ENCODE assay signal across 22 mouse cellular contexts in genomic region chr5:112316468-112316867, GRCm38 (mm10). TPM values are rescaled to one million over a fixed set of nuclear protein-coding genes. Genes with fewer than 3 reads are reported as not detected.
DNase-seq lines count a peak whose midpoint lies in the region; ATAC-seq and TF ChIP-seq lines count a peak whose summit lies in the region.
"Had no signal": no experiment of that assay in that cellular context is flagged by ENCODE, and none has a peak within 500 bp of the region (broad histone marks: within the 10 kb centered on the region; RNA-seq: fewer than 3 reads in every experiment).

No protein-coding gene starts in this region.

- TF ChIP-seq CTCF in liver, postnatal 0 days (IDR thresholded peaks at IDR 0.05; ENCODE audit: low read depth), result no peak

- TF ChIP-seq EP300 in liver, postnatal 0 days (IDR thresholded peaks at IDR 0.05; ENCODE audit: low read depth), result no peak

- H3K9me3 ChIP-seq in heart, embryonic 16.5 days (replicated peaks; ENCODE audit: control insufficient read depth, low read length), result no peaks in the 10 kb centered on the region
- no peaks in the 10 kb centered on the region for H3K9me3 ChIP-seq in liver, postnatal 0 days (ENCODE audit: low read length)
- no peaks in the 10 kb centered on the region for H3K9me3 ChIP-seq in liver, embryonic 12.5 days (replicated peaks)
- H3K9me3 ChIP-seq: embryonic facial prominence, embryonic 10.5 days; limb, embryonic 12.5 days; liver, embryonic 13.5 days; midbrain, embryonic 15.5 days had no signal

- H3K36me3 ChIP-seq in heart, embryonic 16.5 days (ENCODE audit: control insufficient read depth, insufficient read depth), result peaks cover 18% of the 10 kb centered on the region
- H3K36me3 ChIP-seq in liver, postnatal 0 days (replicated peaks; ENCODE audit: insufficient read depth, low read length), result peaks cover 44% of the 10 kb centered on the region
- H3K36me3 ChIP-seq in liver, embryonic 12.5 days, result peaks cover 50% of the 10 kb centered on the region
- H3K36me3 ChIP-seq: midbrain, embryonic 15.5 days had no signal

- H3K27me3 ChIP-seq in heart, embryonic 16.5 days (ENCODE audit: control insufficient read depth, insufficient read depth, low read length), result no peaks in the 10 kb centered on the region
- H3K27me3 ChIP-seq in liver, postnatal 0 days (ENCODE audit: insufficient read depth, low read length), result no peaks in the 10 kb centered on the region
- H3K27me3 ChIP-seq in liver, embryonic 12.5 days (replicated peaks), result no peaks in the 10 kb centered on the region
- H3K27me3 ChIP-seq: limb, embryonic 12.5 days; liver, embryonic 13.5 days; midbrain, embryonic 15.5 days had no signal

- ATAC-seq in heart, embryonic 16.5 days (replicated peaks; ENCODE audit: extremely low read depth, insufficient read depth, low FRiP score), result no peak
- ATAC-seq in liver, postnatal 0 days, result no peak
- no peak for ATAC-seq in liver, embryonic 12.5 days
- ATAC-seq: midbrain, embryonic 15.5 days had no signal

- H3K4me1 ChIP-seq in heart, embryonic 16.5 days (ENCODE audit: control insufficient read depth, insufficient read depth, low read length), result peaks cover 6% of the 10 kb centered on the region
- H3K4me1 ChIP-seq in liver, postnatal 0 days (ENCODE audit: insufficient read depth), result no peaks in the 10 kb centered on the region; the same call in 1 of the 2 replicates
- H3K4me1 ChIP-seq in liver, embryonic 12.5 days, result peaks cover 28% of the 10 kb centered on the region
- no peaks in the 10 kb centered on the region for H3K4me1 ChIP-seq in brown adipose tissue, adult 24 weeks (ENCODE audit: control insufficient read depth, insufficient read depth, insufficient read length, low read length)
- H3K4me1 ChIP-seq: limb, embryonic 12.5 days had no signal

- DNase-seq in heart, adult 18-20 months, result no peak
- DNase-seq in liver, postnatal 0 days, result no peak
- peak; percentile 40 for DNase-seq in kidney, postnatal 14 days
- DNase-seq in left cerebral cortex, adult 11 months (ENCODE audit: low spot score), result no peak
- DNase-seq: adrenal gland, adult 2 months; cerebellum, adult 9-10 months; heart, postnatal 36 days; liver, embryonic 13.5 days; lung, postnatal 14 days; retina, postnatal 1 day; right cerebral cortex, postnatal 4 days had no signal

- WGBS in heart, embryonic 16.5 days, result 82% methylated on average over 5 of the region's 5 CpGs
- 82% methylated on average over 5 of the region's 5 CpGs for WGBS in liver, postnatal 0 days (ENCODE audit: insufficient replicate concordance)
- WGBS in liver, embryonic 12.5 days (ENCODE audit: insufficient replicate concordance), result 74% methylated on average over 5 of the region's 5 CpGs

- no peak overlapping the region for H3K9ac ChIP-seq in heart, embryonic 16.5 days (ENCODE audit: low read length)
- no peak overlapping the region for H3K9ac ChIP-seq in liver, postnatal 0 days (replicated peaks)
- H3K9ac ChIP-seq in liver, embryonic 12.5 days, result no peak overlapping the region
- H3K9ac ChIP-seq: limb, embryonic 12.5 days; liver, embryonic 13.5 days; midbrain, embryonic 15.5 days had no signal

- H3K4me3 ChIP-seq in heart, embryonic 16.5 days (ENCODE audit: low read length), result no peak overlapping the region
- no peak overlapping the region for H3K4me3 ChIP-seq in liver, postnatal 0 days (ENCODE audit: low read depth, low read length)
- no peak overlapping the region for H3K4me3 ChIP-seq in liver, embryonic 12.5 days
- no peak overlapping the region for H3K4me3 ChIP-seq in brown adipose tissue, adult 24 weeks (ENCODE audit: insufficient read depth, low read depth, low read length)
- H3K4me3 ChIP-seq: embryonic facial prominence, embryonic 10.5 days; gastrocnemius, adult 2 months; limb, embryonic 12.5 days; liver, embryonic 13.5 days; midbrain, embryonic 15.5 days had no signal

- H3K27ac ChIP-seq in heart, embryonic 16.5 days (ENCODE audit: low read length), result peak overlapping the region; percentile 55; the same call in 1 of the 2 replicates
- 0 out of 2 replicates have a peak overlapping the region, but pooled peaks have one; percentile 11 for H3K27ac ChIP-seq in liver, postnatal 0 days (ENCODE audit: low read depth)
- H3K27ac ChIP-seq in liver, embryonic 12.5 days, result no peak overlapping the region
- H3K27ac ChIP-seq in brown adipose tissue, adult 24 weeks (replicated peaks; ENCODE audit: low read depth, low read length), result peak overlapping the region; percentile 16; the same call in 1 of the 2 replicates
- H3K27ac ChIP-seq: embryonic facial prominence, embryonic 10.5 days; limb, embryonic 12.5 days; liver, embryonic 13.5 days; midbrain, embryonic 15.5 days had no signal

- H3K4me2 ChIP-seq in heart, embryonic 16.5 days (ENCODE audit: low read depth, low read length), result no peak overlapping the region
- no peak overlapping the region for H3K4me2 ChIP-seq in liver, postnatal 0 days (ENCODE audit: low read depth, low read length)
- no peak overlapping the region for H3K4me2 ChIP-seq in liver, embryonic 12.5 days
- H3K4me2 ChIP-seq: limb, embryonic 12.5 days; liver, embryonic 13.5 days; midbrain, embryonic 15.5 days had no signal

RNA-seq across cellular contexts. Expression of gene Tfip11, which starts 9.7 kb away (rescaled TPM):
- polyA plus RNA-seq in heart, embryonic 16.5 days (2015; fragmentation: Nextera tagmentation; extraction: Ambion mirVana), result 19.1 and 20.1 TPM in 2 replicates
- 10 to 100 TPM; 20.5 to 20.8 TPM for total RNA-seq in heart, adult 18-20 months (2021)
- 6.7 and 8.0 TPM in 2 replicates for polyA plus RNA-seq in liver, postnatal 0 days (2015; fragmentation: Nextera tagmentation; extraction: Ambion mirVana)
- polyA plus RNA-seq in liver, embryonic 12.5 days (2016; fragmentation: Nextera tagmentation; extraction: Ambion mirVana), result 19.7 and 20.7 TPM in 2 replicates
- polyA plus RNA-seq in brown adipose tissue, adult 24 weeks (2012; ENCODE audit: insufficient read depth, insufficient read length, missing spikeins), result 9.5 and 9.8 TPM in 2 replicates

RNA-seq across cellular contexts. Expression of gene Srrd, which starts 26.4 kb away (rescaled TPM):
- 23.5 and 24.7 TPM in 2 replicates for polyA plus RNA-seq in heart, embryonic 16.5 days (2015; fragmentation: Nextera tagmentation; extraction: Ambion mirVana)
- total RNA-seq in heart, adult 18-20 months (2021), result 10 to 100 TPM in 1 of 2 experiments, 1 to 10 TPM in 1; 6.8 to 10.0 TPM
- polyA plus RNA-seq in liver, postnatal 0 days (2015; fragmentation: Nextera tagmentation; extraction: Ambion mirVana), result 9.4 and 10.6 TPM in 2 replicates
- polyA plus RNA-seq in liver, embryonic 12.5 days (2016; fragmentation: Nextera tagmentation; extraction: Ambion mirVana), result 23.1 and 26.1 TPM in 2 replicates
- 8.3 and 14.3 TPM in 2 replicates for polyA plus RNA-seq in brown adipose tissue, adult 24 weeks (2012; ENCODE audit: insufficient read depth, insufficient read length, missing spikeins)

RNA-seq across cellular contexts. Expression of gene Hps4, which starts 26.4 kb away (rescaled TPM):
- polyA plus RNA-seq in heart, embryonic 16.5 days (2015; fragmentation: Nextera tagmentation; extraction: Ambion mirVana), result 18.9 and 19.7 TPM in 2 replicates
- 10 to 100 TPM; 10.5 to 12.4 TPM for total RNA-seq in heart, adult 18-20 months (2021)
- 11.5 and 12.5 TPM in 2 replicates for polyA plus RNA-seq in liver, postnatal 0 days (2015; fragmentation: Nextera tagmentation; extraction: Ambion mirVana)
- 17.2 and 18.7 TPM in 2 replicates for polyA plus RNA-seq in liver, embryonic 12.5 days (2016; fragmentation: Nextera tagmentation; extraction: Ambion mirVana)
- 8.0 and 11.9 TPM in 2 replicates for polyA plus RNA-seq in brown adipose tissue, adult 24 weeks (2012; ENCODE audit: insufficient read depth, insufficient read length, missing spikeins)

RNA-seq across cellular contexts. Expression of gene Gm6583, which starts 39.4 kb away (rescaled TPM):
- 0.06 and 0.16 TPM in 2 replicates for polyA plus RNA-seq in heart, embryonic 16.5 days (2015; fragmentation: Nextera tagmentation; extraction: Ambion mirVana)
- total RNA-seq in heart, adult 18-20 months (2021), result not detected
- polyA plus RNA-seq in liver, postnatal 0 days (2015; fragmentation: Nextera tagmentation; extraction: Ambion mirVana), result 0.16 and 0.17 TPM in 2 replicates
- polyA plus RNA-seq in liver, embryonic 12.5 days (2016; fragmentation: Nextera tagmentation; extraction: Ambion mirVana), result 0.35 and 0.41 TPM in 2 replicates
- not detected in 2 replicates for polyA plus RNA-seq in brown adipose tissue, adult 24 weeks (2012; ENCODE audit: insufficient read depth, insufficient read length, missing spikeins)
- total RNA-seq: common myeloid progenitor, adult 5-6 weeks; gastrocnemius, adult 2 months; layer of hippocampus, postnatal 10 days; megakaryocyte-erythroid progenitor cell, adult 5-6 weeks had no signal
- polyA plus RNA-seq: adrenal gland, adult 2 months; gonadal fat pad, adult 2 months had no signal

RNA-seq across cellular contexts. Expression of gene Tpst2, which starts 40.0 kb away (rescaled TPM):
- polyA plus RNA-seq in heart, embryonic 16.5 days (2015; fragmentation: Nextera tagmentation; extraction: Ambion mirVana), result 51.0 and 53.0 TPM in 2 replicates
- 10 to 100 TPM; 47.1 to 50.0 TPM for total RNA-seq in heart, adult 18-20 months (2021)
- polyA plus RNA-seq in liver, postnatal 0 days (2015; fragmentation: Nextera tagmentation; extraction: Ambion mirVana), result 34.5 and 36.2 TPM in 2 replicates
- polyA plus RNA-seq in liver, embryonic 12.5 days (2016; fragmentation: Nextera tagmentation; extraction: Ambion mirVana), result 40.5 and 45.1 TPM in 2 replicates
- 23.8 and 30.1 TPM in 2 replicates for polyA plus RNA-seq in brown adipose tissue, adult 24 weeks (2012; ENCODE audit: insufficient read depth, insufficient read length, missing spikeins)
